Mouse (Mus musculus): ENCODE measurements at regions not wholly inside any gene's neighbourhood (a gene's known extent, or its start where the extent isn't known, plus 50 kb on each side); places are given as distances from the start of the nearest gene placed in this dataset.

GRCm38 (mm10) chr10:17516068-17516467, 206.9 kb upstream of the Cited2 start:
- no peak for TF ChIP-seq CTCF (IDR thresholded peaks at IDR 0.05; ENCODE audit: borderline replicate concordance, insufficient read depth, low read length)
- no peak for TF ChIP-seq POLR2A (IDR thresholded peaks at IDR 0.05; ENCODE audit: low read depth, low read length)
